Mouse (Mus musculus): ENCODE data around the gene Apba1. TPM values are rescaled to one million over a fixed set of nuclear protein-coding genes. Genes with fewer than 3 reads are reported as not detected.

Apba1 gene
- polyA plus RNA-seq, 1 experiment from 2014 or later: 0.52 TPM

- DNase-seq (ENCODE audit: low spot score): no peak
- ATAC-seq (replicated peaks; ENCODE audit: insufficient number of reproducible peaks, low FRiP score, low TSS enrichment, low read depth): no peak
- Histone ChIP-seq H3K36me3 (replicated peaks; ENCODE audit: control insufficient read depth, insufficient read depth, low read depth, low read length) (no peaks in the 10 kb centered on the region), H3K4me3 (ENCODE audit: low read depth, low read length) (no peak overlapping the region), H3K9ac (replicated peaks; ENCODE audit: low read length) (no peak overlapping the region), H3K27ac (replicated peaks; ENCODE audit: low read depth, low read length) (no peak overlapping the region), H3K27me3 (ENCODE audit: control insufficient read depth, insufficient read depth, low read length) (no peaks in the 10 kb centered on the region), H3K4me2 (ENCODE audit: low read depth, low read length) (no peak overlapping the region), H3K9me3 (replicated peaks; ENCODE audit: control insufficient read depth, low read length) (no peaks in the 10 kb centered on the region), H3K4me1 (ENCODE audit: control insufficient read depth, insufficient read depth, low read length) (no peaks in the 10 kb centered on the region)
- 36% methylated on average over 5 of the region's 5 CpGs for WGBS
These were observed 10.2 kb downstream of the Apba1 start for GRCm38 (mm10) chr19:23768864-23769263.

GRCm38 (mm10) chr19:23770494-23771423 is 12.1 kb downstream of the Apba1 start:
- Histone ChIP-seq H3K27me3 (ENCODE audit: control insufficient read depth, insufficient read depth, low read length) (no peaks in the 10 kb centered on the region), H3K4me2 (ENCODE audit: low read depth, low read length) (no peak overlapping the region), H3K36me3 (replicated peaks; ENCODE audit: control insufficient read depth, insufficient read depth, low read depth, low read length) (no peaks in the 10 kb centered on the region), H3K4me1 (ENCODE audit: control insufficient read depth, insufficient read depth, low read length) (no peaks in the 10 kb centered on the region), H3K9me3 (replicated peaks; ENCODE audit: control insufficient read depth, low read length) (no peaks in the 10 kb centered on the region), H3K9ac (replicated peaks; ENCODE audit: low read length) (no peak overlapping the region), H3K27ac (replicated peaks; ENCODE audit: low read depth, low read length) (no peak overlapping the region), H3K4me3 (ENCODE audit: low read depth, low read length) (no peak overlapping the region)
- WGBS: 58% methylated on average over 10 of the region's 10 CpGs
- ATAC-seq (replicated peaks; ENCODE audit: insufficient number of reproducible peaks, low FRiP score, low TSS enrichment, low read depth) (no peak), DNase-seq (ENCODE audit: low spot score) (no peak)

- Histone ChIP-seq H3K27me3 (ENCODE audit: control insufficient read depth, insufficient read depth, low read length) (no peaks in the 10 kb centered on the region), H3K4me3 (ENCODE audit: low read depth, low read length) (no peak overlapping the region), H3K36me3 (replicated peaks; ENCODE audit: control insufficient read depth, insufficient read depth, low read depth, low read length) (no peaks in the 10 kb centered on the region), H3K9me3 (replicated peaks; ENCODE audit: control insufficient read depth, low read length) (no peaks in the 10 kb centered on the region), H3K4me1 (ENCODE audit: control insufficient read depth, insufficient read depth, low read length) (no peaks in the 10 kb centered on the region), H3K27ac (replicated peaks; ENCODE audit: low read depth, low read length) (no peak overlapping the region), H3K9ac (replicated peaks; ENCODE audit: low read length) (no peak overlapping the region), H3K4me2 (ENCODE audit: low read depth, low read length) (no peak overlapping the region)
- DNase-seq (ENCODE audit: low spot score): no peak
- ATAC-seq (replicated peaks; ENCODE audit: insufficient number of reproducible peaks, low FRiP score, low TSS enrichment, low read depth): no peak
- 72% methylated on average over 7 of the region's 7 CpGs for WGBS
These were observed 13.3 kb downstream of the Apba1 start for GRCm38 (mm10) chr19:23771971-23772370.

GRCm38 (mm10) chr19:23775356-23775755 is 16.7 kb downstream of the Apba1 start:
- 87% methylated on average over 6 of the region's 6 CpGs for WGBS
- no peaks in the 10 kb centered on the region for H3K36me3 ChIP-seq (replicated peaks; ENCODE audit: control insufficient read depth, insufficient read depth, low read depth, low read length)
- H3K4me3 ChIP-seq (ENCODE audit: low read depth, low read length): no peak overlapping the region
- H3K4me1 ChIP-seq (ENCODE audit: control insufficient read depth, insufficient read depth, low read length): no peaks in the 10 kb centered on the region
- no peak overlapping the region for H3K9ac ChIP-seq (replicated peaks; ENCODE audit: low read length)
- ATAC-seq (replicated peaks; ENCODE audit: insufficient number of reproducible peaks, low FRiP score, low TSS enrichment, low read depth) (no peak), DNase-seq (ENCODE audit: low spot score) (no peak)
- H3K27ac ChIP-seq (replicated peaks; ENCODE audit: low read depth, low read length): no peak overlapping the region
- no peaks in the 10 kb centered on the region for H3K9me3 ChIP-seq (replicated peaks; ENCODE audit: control insufficient read depth, low read length)
- H3K4me2 ChIP-seq (ENCODE audit: low read depth, low read length): no peak overlapping the region
- no peaks in the 10 kb centered on the region for H3K27me3 ChIP-seq (ENCODE audit: control insufficient read depth, insufficient read depth, low read length)

GRCm38 (mm10) chr19:23779130-23779529 is 20.4 kb downstream of the Apba1 start:
- no peaks in the 10 kb centered on the region for H3K4me1 ChIP-seq (ENCODE audit: control insufficient read depth, insufficient read depth, low read length)
- no peak for ATAC-seq (replicated peaks; ENCODE audit: insufficient number of reproducible peaks, low FRiP score, low TSS enrichment, low read depth)
- no peak overlapping the region for H3K4me2 ChIP-seq (ENCODE audit: low read depth, low read length)
- no peak for DNase-seq (ENCODE audit: low spot score)
- H3K27ac ChIP-seq (replicated peaks; ENCODE audit: low read depth, low read length): no peak overlapping the region
- H3K9ac ChIP-seq (replicated peaks; ENCODE audit: low read length): no peak overlapping the region
- H3K9me3 ChIP-seq (replicated peaks; ENCODE audit: control insufficient read depth, low read length): no peaks in the 10 kb centered on the region
- no peaks in the 10 kb centered on the region for H3K36me3 ChIP-seq (replicated peaks; ENCODE audit: control insufficient read depth, insufficient read depth, low read depth, low read length)
- no peaks in the 10 kb centered on the region for H3K27me3 ChIP-seq (ENCODE audit: control insufficient read depth, insufficient read depth, low read length)
- no peak overlapping the region for H3K4me3 ChIP-seq (ENCODE audit: low read depth, low read length)

GRCm38 (mm10) chr19:23780105-23780504 is 21.4 kb downstream of the Apba1 start:
- DNase-seq (ENCODE audit: low spot score) (no peak), ATAC-seq (replicated peaks; ENCODE audit: insufficient number of reproducible peaks, low FRiP score, low TSS enrichment, low read depth) (no peak)
- Histone ChIP-seq H3K36me3 (replicated peaks; ENCODE audit: control insufficient read depth, insufficient read depth, low read depth, low read length) (no peaks in the 10 kb centered on the region), H3K4me3 (ENCODE audit: low read depth, low read length) (no peak overlapping the region), H3K4me2 (ENCODE audit: low read depth, low read length) (no peak overlapping the region), H3K27ac (replicated peaks; ENCODE audit: low read depth, low read length) (no peak overlapping the region), H3K9ac (replicated peaks; ENCODE audit: low read length) (no peak overlapping the region), H3K4me1 (ENCODE audit: control insufficient read depth, insufficient read depth, low read length) (no peaks in the 10 kb centered on the region), H3K9me3 (replicated peaks; ENCODE audit: control insufficient read depth, low read length) (no peaks in the 10 kb centered on the region), H3K27me3 (ENCODE audit: control insufficient read depth, insufficient read depth, low read length) (no peaks in the 10 kb centered on the region)
- 80% methylated on average over 4 of the region's 4 CpGs for WGBS

- Histone ChIP-seq H3K4me2 (ENCODE audit: low read depth, low read length) (no peak overlapping the region; the same call in 1 of the 2 replicates), H3K9ac (replicated peaks; ENCODE audit: low read length) (no peak overlapping the region), H3K27me3 (ENCODE audit: control insufficient read depth, insufficient read depth, low read length) (no peaks in the 10 kb centered on the region), H3K4me3 (ENCODE audit: low read depth, low read length) (no peak overlapping the region), H3K36me3 (replicated peaks; ENCODE audit: control insufficient read depth, insufficient read depth, low read depth, low read length) (no peaks in the 10 kb centered on the region), H3K9me3 (replicated peaks; ENCODE audit: control insufficient read depth, low read length) (no peaks in the 10 kb centered on the region), H3K4me1 (ENCODE audit: control insufficient read depth, insufficient read depth, low read length) (no peaks in the 10 kb centered on the region), H3K27ac (replicated peaks; ENCODE audit: low read depth, low read length) (no peak overlapping the region)
- DNase-seq (ENCODE audit: low spot score) (peak; percentile 32), ATAC-seq (replicated peaks; ENCODE audit: insufficient number of reproducible peaks, low FRiP score, low TSS enrichment, low read depth) (0 out of 2 replicates have a peak, but pooled peaks have one; percentile 18)
- WGBS: 7% methylated on average over 9 of the region's 9 CpGs
These were observed 23.3 kb downstream of the Apba1 start for GRCm38 (mm10) chr19:23781968-23782367.

GRCm38 (mm10) chr19:23788420-23789132 is 29.9 kb downstream of the Apba1 start:
- H3K4me2 ChIP-seq (ENCODE audit: low read depth, low read length): no peak overlapping the region
- no peaks in the 10 kb centered on the region for H3K27me3 ChIP-seq (ENCODE audit: control insufficient read depth, insufficient read depth, low read length)
- no peaks in the 10 kb centered on the region for H3K9me3 ChIP-seq (replicated peaks; ENCODE audit: control insufficient read depth, low read length)
- H3K9ac ChIP-seq (replicated peaks; ENCODE audit: low read length): no peak overlapping the region
- DNase-seq (ENCODE audit: low spot score): no peak
- ATAC-seq (replicated peaks; ENCODE audit: insufficient number of reproducible peaks, low FRiP score, low TSS enrichment, low read depth): no peak
- no peak overlapping the region for H3K4me3 ChIP-seq (ENCODE audit: low read depth, low read length)
- H3K36me3 ChIP-seq (replicated peaks; ENCODE audit: control insufficient read depth, insufficient read depth, low read depth, low read length): no peaks in the 10 kb centered on the region
- H3K4me1 ChIP-seq (ENCODE audit: control insufficient read depth, insufficient read depth, low read length): no peaks in the 10 kb centered on the region
- no peak overlapping the region for H3K27ac ChIP-seq (replicated peaks; ENCODE audit: low read depth, low read length)
- WGBS: 74% methylated on average over 9 of the region's 9 CpGs
